Mouse (Mus musculus) CH12.LX (cell line): Measurements from ENCODE around the gene Dner. TPM values are rescaled to one million over a fixed set of nuclear protein-coding genes. Genes with fewer than 3 reads are reported as not detected.

Experiments used
- DNase-seq: peaks from one replicate; pipeline ENCODE4 v3.0.0-alpha.2; 2013; ENCODE audit errors: extremely low read depth
- H3K27ac ChIP-seq: 2 replicates; pipeline ENCODE4 v1.5.1; 2012; ENCODE audit warnings: low read depth, mild to moderate bottlenecking, control low read depth, moderate library complexity; ENCODE audit not compliant: insufficient read depth
- H3K27me3 ChIP-seq: replicated peaks from 2 replicates; pipeline ENCODE3; 2012; ENCODE audit warnings: inconsistent platforms
- H3K36me3 ChIP-seq, 2 experiments: replicated peaks in 1 of 2; 2 replicates each; pipeline versions ENCODE3 to v1.6.1; 2012; ENCODE audit warnings: inconsistent platforms in 1 of 2, low read length in 1 of 2, mild to moderate bottlenecking in 1 of 2, mixed read lengths in 1 of 2, moderate library complexity in 1 of 2; ENCODE audit not compliant: control insufficient read depth in 1 of 2, insufficient read depth in 1 of 2
- H3K4me1 ChIP-seq, 2 experiments: 2 replicates each; pipeline ENCODE4 v1.6.1; 2012; ENCODE audit warnings: inconsistent platforms in 1 of 2, moderate library complexity in 1 of 2; ENCODE audit not compliant: insufficient read depth in 2 of 2, control insufficient read depth in 1 of 2
- H3K4me2 ChIP-seq: 2 replicates; pipeline ENCODE4 v1.6.1; 2012; ENCODE audit warnings: low read depth, mild to moderate bottlenecking, control low read depth; ENCODE audit not compliant: poor library complexity, insufficient read depth, severe bottlenecking
- H3K4me3 ChIP-seq, 3 experiments: fragments of 150-350 bp in 1 of 3; sonication (generic) in 1 of 3; replicated peaks in 1 of 3; 2 replicates each; pipeline versions ENCODE3 to v1.5.1; 2011 to 2012; ENCODE audit warnings: low read depth in 2 of 3, low read length in 2 of 3, mild to moderate bottlenecking in 2 of 3, moderate library complexity in 2 of 3, control low read depth in 1 of 3, improper control_type of control experiment in 1 of 3, inconsistent platforms in 1 of 3, mixed read lengths in 1 of 3; ENCODE audit not compliant: poor library complexity in 1 of 3
- H3K79me2 ChIP-seq: replicated peaks from 2 replicates; pipeline ENCODE4 v1.6.1; 2012; ENCODE audit warnings: mild to moderate bottlenecking, moderate library complexity; ENCODE audit not compliant: control insufficient read depth, poor library complexity, insufficient read depth, severe bottlenecking; ENCODE audit errors: extremely low read depth
- H3K9ac ChIP-seq: 2 replicates; pipeline ENCODE4 v1.6.1; 2012; ENCODE audit warnings: low read depth, mild to moderate bottlenecking, control low read depth, moderate library complexity; ENCODE audit not compliant: insufficient read depth
- H3K9me3 ChIP-seq: replicated peaks from 2 replicates; pipeline ENCODE3; 2012; ENCODE audit warnings: low read length, inconsistent platforms, mixed read lengths
- BHLHE40 ChIP-seq: IDR thresholded peaks from 2 replicates; pipeline ENCODE4 v1.6.1; 2011; ENCODE audit warnings: mild to moderate bottlenecking, low read depth, low read length, improper control_type of control experiment
- CHD1 ChIP-seq: IDR thresholded peaks from 2 replicates; pipeline ENCODE4 v1.6.1; 2012; ENCODE audit warnings: low read depth, low read length, improper control_type of control experiment, inconsistent platforms
- CHD2 ChIP-seq: IDR thresholded peaks from 2 replicates; pipeline ENCODE4 v1.6.1; 2011; ENCODE audit warnings: low read length, improper control_type of control experiment
- CTCF ChIP-seq, 2 experiments: IDR thresholded peaks in 1 of 2; conservative IDR thresholded peaks in 1 of 2; 2 replicates each; pipeline ENCODE4 v1.5.1; 2011 to 2012; ENCODE audit warnings: low read depth in 2 of 2, low read length in 2 of 2, improper control_type of control experiment in 1 of 2, inconsistent platforms in 1 of 2, mild to moderate bottlenecking in 1 of 2, moderate library complexity in 1 of 2
- E2F4 ChIP-seq: IDR thresholded peaks from 2 replicates; pipeline ENCODE4 v1.6.1; 2011; ENCODE audit warnings: low read depth, low read length, improper control_type of control experiment; ENCODE audit not compliant: insufficient replicate concordance
- EP300 ChIP-seq: IDR thresholded peaks from 2 replicates; pipeline ENCODE4 v1.6.1; 2011; ENCODE audit warnings: low read length, improper control_type of control experiment
- GABPA ChIP-seq: IDR thresholded peaks from 2 replicates; pipeline ENCODE4 v1.6.1; 2012; ENCODE audit warnings: low read depth, low read length, improper control_type of control experiment, inconsistent platforms; ENCODE audit not compliant: insufficient replicate concordance
- HCFC1 ChIP-seq: IDR thresholded peaks from 2 replicates; pipeline ENCODE4 v1.6.1; 2012; ENCODE audit warnings: low read depth, mild to moderate bottlenecking, inconsistent platforms, low read length, improper control_type of control experiment
- IRF4 ChIP-seq: IDR thresholded peaks from 2 replicates; pipeline ENCODE4 v1.6.1; 2014; ENCODE audit warnings: low read depth, mild to moderate bottlenecking, inconsistent platforms, low read length, improper control_type of control experiment
- MAFK ChIP-seq: IDR thresholded peaks from 2 replicates; pipeline ENCODE4 v1.6.1; 2011; ENCODE audit warnings: low read length, improper control_type of control experiment; ENCODE audit not compliant: insufficient replicate concordance
- MAZ ChIP-seq: IDR thresholded peaks from 2 replicates; pipeline ENCODE4 v1.6.1; 2012; ENCODE audit warnings: low read depth, mild to moderate bottlenecking, inconsistent platforms, low read length, improper control_type of control experiment, moderate library complexity
- MXI1 ChIP-seq: IDR thresholded peaks from 2 replicates; pipeline ENCODE4 v1.6.1; 2011; ENCODE audit warnings: mild to moderate bottlenecking, low read depth, low read length, improper control_type of control experiment
- MYC ChIP-seq: IDR thresholded peaks from 2 replicates; pipeline ENCODE4 v1.6.1; 2011; ENCODE audit warnings: low read depth, mild to moderate bottlenecking, improper control_type of control experiment, low read length
- NELFE ChIP-seq: IDR thresholded peaks from 2 replicates; pipeline ENCODE4 v1.6.1; 2011; ENCODE audit warnings: low read depth, low read length, improper control_type of control experiment
- PAX5 ChIP-seq: IDR thresholded peaks from 2 replicates; pipeline ENCODE4 v1.6.1; 2012; ENCODE audit warnings: low read length, inconsistent platforms, mixed read lengths
- POLR2A ChIP-seq: IDR thresholded peaks from 2 replicates; pipeline ENCODE4 v1.6.1; 2011; ENCODE audit warnings: low read depth, mild to moderate bottlenecking, improper control_type of control experiment, low read length
- POLR2AphosphoS2 ChIP-seq: IDR thresholded peaks from 2 replicates; pipeline ENCODE4 v1.6.1; 2011; ENCODE audit warnings: low read depth, low read length, improper control_type of control experiment
- RAD21 ChIP-seq: IDR thresholded peaks from 2 replicates; pipeline ENCODE4 v1.6.1; 2011; ENCODE audit warnings: low read depth, mild to moderate bottlenecking, low read length, improper control_type of control experiment, moderate library complexity
- RCOR1 ChIP-seq: conservative IDR thresholded peaks from 2 replicates; pipeline ENCODE4 v1.6.1; 2012; ENCODE audit warnings: low read depth, mild to moderate bottlenecking, inconsistent platforms, low read length, improper control_type of control experiment
- SMC3 ChIP-seq: IDR thresholded peaks from 2 replicates; pipeline ENCODE4 v1.6.1; 2011; ENCODE audit warnings: low read depth, low read length, improper control_type of control experiment
- TBP ChIP-seq: conservative IDR thresholded peaks from 2 replicates; pipeline ENCODE4 v1.6.1; 2011; ENCODE audit warnings: low read depth, low read length, improper control_type of control experiment
- TCF12 ChIP-seq: IDR thresholded peaks from 2 replicates; pipeline ENCODE4 v1.6.1; 2014; ENCODE audit warnings: low read depth, mild to moderate bottlenecking, inconsistent platforms, low read length, improper control_type of control experiment
- USF1 ChIP-seq: IDR thresholded peaks from 2 replicates; pipeline ENCODE4 v1.6.1; 2014; ENCODE audit warnings: low read depth, mild to moderate bottlenecking, inconsistent platforms, low read length, improper control_type of control experiment
- ZC3H11A ChIP-seq: IDR thresholded peaks from 2 replicates; pipeline ENCODE4 v1.6.1; 2012; ENCODE audit warnings: low read depth, mild to moderate bottlenecking, inconsistent platforms, low read length, improper control_type of control experiment
- ZNF384 ChIP-seq: IDR thresholded peaks from 2 replicates; pipeline ENCODE4 v1.6.1; 2012; ENCODE audit warnings: low read depth, low read length, improper control_type of control experiment, inconsistent platforms
- dilution Hi-C: fragments of 300-500 bp; cut with MboI; formaldehyde crosslinking; loops from 2 replicates; pipeline ENCODE4 v1.14.3; 2020; ENCODE audit warnings: low sequenced_read_pairs; ENCODE audit not compliant: extremely low pct_unique_long_range_greater_than_20kb, extremely low pct_ligation_motif_present
- in situ Hi-C: fragments of 300-500 bp; cut with MboI; formaldehyde crosslinking; loops from 3 replicates; pipeline ENCODE4 v1.14.3; 2019; ENCODE audit warnings: low sequenced_read_pairs, low pct_ligation_motif_present, low pct_unique_long_range_greater_than_20kb, mixed read lengths
- polyA plus RNA-seq: library from polyadenylated mRNA; unstranded; fragments of >175 nt; gene quantifications from 2 replicates; pipeline ENCODE4 v1.2.1, GENCODE M21; 2012; ENCODE audit warnings: low read depth; ENCODE audit not compliant: insufficient read length
- total RNA-seq, 2 experiments: library from RNA; depleted of rRNA; stranded (reverse); fragments of 300-350 nt in 1 of 2; fragments of >200 nt in 1 of 2; gene quantifications; 2 replicates each; pipeline ENCODE4 v1.2.3; 2012 to 2014

The Dner gene
- total and polyA plus RNA-seq, 3 experiments = not detected

DNA sequence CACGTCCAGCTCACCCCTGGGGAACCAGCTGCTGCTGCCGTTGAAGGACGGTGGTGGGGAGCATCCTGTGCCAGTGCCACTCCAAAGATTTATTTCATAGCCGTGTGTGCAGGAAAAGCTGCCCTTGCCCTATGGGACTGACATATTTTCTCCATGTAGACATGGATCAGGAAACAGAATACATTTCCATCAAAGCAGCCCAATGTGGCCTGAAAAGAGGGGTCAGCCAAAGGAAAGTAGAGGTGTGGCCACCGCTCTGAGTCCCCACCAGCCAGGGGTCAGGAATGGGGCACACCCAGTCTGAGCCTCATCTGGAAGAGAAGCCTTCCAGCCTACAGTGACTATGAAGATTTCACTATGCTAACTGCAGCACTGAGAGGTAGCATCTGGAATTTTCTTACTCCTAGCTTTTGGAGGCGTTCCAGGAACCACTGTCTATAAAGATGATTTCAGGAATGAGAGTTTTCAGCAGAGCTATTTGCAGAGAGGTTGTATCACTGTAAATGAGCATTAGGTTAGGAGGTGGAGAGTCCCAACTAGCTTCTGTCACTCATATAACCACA lies 189.0 kb downstream of the Dner start:
- no peak for DNase-seq
- in situ Hi-C loops = no loop called here
- TF ChIP-seq SMC3 (no peak), MYC (no peak), MAFK (no peak), MXI1 (no peak), EP300 (no peak), IRF4 (no peak), GABPA (no peak), NELFE (no peak), USF1 (no peak), CHD2 (no peak), RCOR1 (no peak), E2F4 (no peak), CHD1 (no peak), CTCF (conservative IDR thresholded peaks at IDR 0.05 in 1 of 2, IDR thresholded peaks at IDR 0.05 in 1 of 2; ENCODE audit: low read depth in 2 of 2, low read length in 2 of 2) (no peak), POLR2AphosphoS2 (no peak), PAX5 (no peak), ZNF384 (no peak), TCF12 (no peak), TBP (no peak), MAZ (no peak)
- TF ChIP-seq, all 38 proteins: peak for 0
- no peaks in the 10 kb centered on the region for H3K79me2 ChIP-seq
- H3K27ac ChIP-seq = no peak overlapping the region
- H3K9ac ChIP-seq = no peak overlapping the region
- H3K36me3 ChIP-seq = no peaks in the 10 kb centered on the region
- H3K9me3 ChIP-seq = no peaks in the 10 kb centered on the region
- dilution Hi-C loops = no loop called here
- H3K4me3 ChIP-seq = no peak overlapping the region
- peaks cover 0 to 5% of the 10 kb centered on the region in 2 experiments; a peak in 1 of 4 replicates for H3K4me1 ChIP-seq
- H3K27me3 ChIP-seq = no peaks in the 10 kb centered on the region
- H3K4me2 ChIP-seq = no peak overlapping the region

DNA sequence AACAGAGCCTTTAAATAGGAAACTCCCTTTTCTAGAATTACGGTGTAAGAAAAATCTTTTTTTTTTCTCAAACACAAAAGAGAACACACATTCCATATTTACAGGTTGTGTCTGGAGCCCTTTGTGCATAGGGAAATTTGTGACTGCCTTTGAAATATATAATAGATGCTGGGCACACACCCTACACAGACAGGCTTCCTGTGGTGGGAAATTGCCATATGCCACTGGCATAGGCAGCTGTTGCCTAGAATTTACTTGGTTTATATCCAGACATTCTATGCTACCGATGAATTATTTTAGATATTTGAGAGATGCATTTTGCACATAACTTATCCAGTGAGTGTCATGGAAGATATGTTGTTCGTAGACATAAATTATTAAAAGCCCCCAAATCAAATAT lies 195.3 kb downstream of the Dner start:
- DNase-seq = no peak
- no peaks in the 10 kb centered on the region for H3K9me3 ChIP-seq
- H3K79me2 ChIP-seq = no peaks in the 10 kb centered on the region
- H3K27me3 ChIP-seq = no peaks in the 10 kb centered on the region
- H3K4me1 ChIP-seq = no peaks in the 10 kb centered on the region
- no peak overlapping the region for H3K27ac ChIP-seq
- dilution Hi-C loops = no loop called here
- TF ChIP-seq MAFK = no peak
- no peak for TF ChIP-seq POLR2A
- no peak for TF ChIP-seq PAX5
- TF ChIP-seq GABPA = no peak
- TF ChIP-seq CTCF (conservative IDR thresholded peaks at IDR 0.05 in 1 of 2, IDR thresholded peaks at IDR 0.05 in 1 of 2; ENCODE audit: low read depth in 2 of 2, low read length in 2 of 2) = no peak
- no peak for TF ChIP-seq TBP
- no peak for TF ChIP-seq MYC
- TF ChIP-seq BHLHE40 = no peak
- no peak for TF ChIP-seq HCFC1
- TF ChIP-seq RAD21 = no peak
- no peak for TF ChIP-seq NELFE
- TF ChIP-seq CHD2 = no peak
- no peak for TF ChIP-seq EP300
- no peak for TF ChIP-seq ZC3H11A
- no peak overlapping the region for H3K4me3 ChIP-seq
- H3K4me2 ChIP-seq = no peak overlapping the region
- no peak overlapping the region for H3K9ac ChIP-seq
- in situ Hi-C loops = no loop called here
- H3K36me3 ChIP-seq = no peaks in the 10 kb centered on the region
